Mouse (Mus musculus) 3T3-L1 (cell line): Measurements from ENCODE around the gene Kcnmb3.

ENCODE experiments used
- DNase-seq: peaks from one replicate; pipeline ENCODE4 v3.0.0-alpha.2; 2015; ENCODE audit warnings: low read depth, low spot score

Kcnmb3 gene

DNA sequence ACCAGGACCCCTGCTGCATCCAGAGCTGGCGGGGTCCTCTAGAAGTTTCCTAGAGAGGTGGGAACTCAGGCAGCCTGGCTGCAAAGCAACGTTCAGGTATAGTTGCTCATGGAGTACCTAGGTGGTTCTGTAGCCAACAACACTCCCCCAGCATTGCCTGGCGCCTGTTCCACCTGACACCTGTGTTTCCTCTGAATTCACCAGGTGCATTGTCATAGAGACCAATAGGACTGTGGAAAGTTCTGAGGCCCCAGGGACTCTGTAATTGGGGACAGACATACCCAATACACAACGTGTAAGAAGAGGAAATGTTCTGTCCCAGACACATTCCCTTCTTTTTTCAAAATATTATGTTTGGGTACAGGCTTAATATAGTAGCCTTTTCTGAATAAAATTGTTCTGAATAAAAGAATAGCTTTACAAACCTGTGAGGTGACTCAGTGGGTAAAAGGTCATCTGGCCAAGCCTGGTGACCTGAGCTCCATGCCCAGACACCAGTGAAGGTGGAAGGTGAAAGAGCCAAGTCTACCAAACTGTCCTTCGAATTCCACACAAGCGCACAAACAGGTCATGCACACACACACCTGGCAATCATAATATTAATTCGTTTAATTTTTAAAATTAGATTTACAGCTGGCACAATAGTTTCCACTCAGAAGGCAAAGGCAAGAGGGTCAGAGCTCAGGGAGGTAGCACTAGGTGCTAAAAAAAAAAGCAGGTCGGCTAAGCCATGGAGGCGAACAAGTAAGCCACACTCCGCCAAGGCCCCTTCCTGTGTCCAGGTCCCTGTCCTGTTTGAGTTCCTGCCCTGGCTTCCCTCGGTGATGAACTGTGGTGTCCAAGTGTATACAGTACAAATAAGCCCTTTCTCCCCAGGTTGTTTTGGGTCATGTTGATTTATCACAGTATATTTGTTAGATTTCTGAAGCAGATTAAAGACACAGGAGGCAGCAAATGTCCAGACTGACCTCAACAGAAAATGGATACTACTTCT is at the start of gene Kcnmb3:
Gene Kcnmb3, minus strand, starts transcription at position 135 of the 994 bp plus-strand sequence.
- DNase-seq: no peak

DNA sequence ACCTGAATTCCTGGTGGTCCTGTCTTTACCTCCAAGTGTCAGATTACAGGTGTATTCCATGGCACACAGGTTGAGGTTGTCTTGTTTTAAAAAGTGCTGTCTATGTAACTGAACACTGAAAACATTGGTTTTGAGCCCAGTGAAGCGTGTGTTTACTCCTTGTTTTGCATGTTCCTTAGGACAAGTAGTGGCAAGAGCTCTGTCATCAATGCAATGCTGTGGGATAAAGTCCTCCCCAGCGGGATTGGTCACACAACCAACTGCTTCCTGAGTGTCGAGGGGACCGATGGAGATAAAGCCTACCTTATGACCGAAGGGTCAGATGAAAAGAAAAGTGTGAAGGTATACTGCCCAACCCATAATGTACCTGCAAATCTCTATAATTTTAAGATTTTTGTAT is 46.1 kb upstream of the Kcnmb3 start:
- no peak for DNase-seq

DNA sequence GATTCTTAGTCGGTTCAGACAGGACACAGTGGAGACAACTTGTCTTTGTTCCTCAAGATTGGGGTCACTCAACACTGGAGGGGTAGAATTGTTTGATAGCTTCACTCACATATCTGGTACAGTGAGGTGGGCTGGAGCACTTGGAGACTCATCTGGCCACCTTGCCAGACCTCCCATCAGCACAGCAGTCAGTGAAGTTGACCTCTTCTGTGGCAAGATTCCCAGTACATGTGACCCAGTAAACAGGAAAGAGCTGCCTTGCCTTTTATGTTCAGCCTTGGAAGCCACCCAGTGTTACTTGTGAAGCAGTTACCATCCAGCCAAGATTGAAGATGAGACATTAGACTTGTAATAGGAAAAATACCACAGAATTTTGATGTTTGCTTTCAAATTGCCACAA is 45.5 kb upstream of the Kcnmb3 start:
- peak; percentile 46 for DNase-seq

DNA sequence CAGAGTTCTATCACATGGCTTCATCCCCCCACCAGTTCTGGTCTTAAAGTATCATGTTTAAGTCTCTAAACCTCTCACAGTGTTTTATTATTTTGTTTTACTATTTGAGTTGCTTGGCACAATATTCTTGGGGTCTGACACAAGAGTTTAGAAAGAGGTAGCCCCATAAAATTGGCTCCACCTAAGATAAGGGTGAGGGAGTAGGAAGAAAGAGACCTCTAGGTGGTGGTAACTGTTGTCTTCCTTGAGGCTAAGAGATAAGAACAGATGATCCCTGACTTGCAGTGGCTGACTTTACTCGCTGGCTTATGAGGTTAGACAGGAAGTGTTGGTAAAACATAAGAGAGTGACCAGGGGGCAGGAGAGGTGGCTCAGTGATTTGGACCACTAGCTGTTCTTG is 43.7 kb upstream of the Kcnmb3 start:
- DNase-seq: no peak

DNA sequence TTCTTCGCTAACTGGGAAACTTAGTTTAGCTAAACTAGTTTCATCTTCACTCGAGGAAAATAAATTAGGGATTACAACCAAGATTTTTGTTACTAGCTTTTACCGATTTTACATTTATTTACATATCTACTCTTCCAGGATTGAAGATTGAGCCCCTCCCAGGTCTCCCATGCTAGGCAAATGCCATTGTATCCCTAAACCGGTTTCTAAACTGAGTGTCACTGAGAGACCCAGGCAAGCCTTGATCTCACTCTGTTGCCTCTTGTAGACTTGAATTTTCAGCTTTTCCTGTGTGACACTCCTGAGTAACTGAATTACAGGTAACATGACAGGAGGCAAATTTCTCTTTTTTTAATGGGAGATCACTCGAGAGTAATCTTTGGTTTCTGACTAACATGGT is 38.0 kb upstream of the Kcnmb3 start:
- peak; percentile 16 for DNase-seq

DNA sequence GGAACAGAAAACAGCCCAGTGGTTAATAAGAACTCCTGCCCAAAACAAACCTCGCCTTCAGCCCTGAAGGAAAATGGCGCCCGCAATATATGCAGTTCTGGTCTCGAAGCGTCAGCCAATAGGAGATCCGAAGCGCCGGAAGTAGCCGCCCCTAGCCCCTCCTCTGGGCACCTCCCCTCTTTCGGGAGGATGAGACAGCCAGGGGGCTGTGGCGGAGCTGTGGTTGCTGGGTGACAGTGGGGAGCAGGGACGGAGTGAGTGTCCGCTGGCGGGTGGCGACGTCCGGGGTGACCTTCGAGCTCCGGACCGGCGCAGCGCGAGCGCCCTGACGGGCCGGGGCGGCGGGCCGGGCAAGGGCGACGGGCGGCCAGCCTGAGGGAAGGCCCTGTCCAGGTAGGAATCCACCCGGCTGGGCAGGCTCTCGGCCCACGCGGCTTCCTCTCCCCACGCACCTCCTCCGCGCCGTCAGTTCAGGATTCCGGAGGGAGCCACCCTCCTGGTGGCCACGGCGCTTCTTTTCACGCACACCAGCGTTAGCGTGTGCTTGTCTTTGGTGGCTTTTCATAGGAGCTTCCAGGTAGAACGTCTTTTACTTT is 37.4 kb upstream of the Kcnmb3 start, which contains the start of gene Mfn1:
Gene Mfn1, plus strand, starts transcription at position 163 of the 596 bp plus-strand sequence.
- DNase-seq: peak; percentile 98

DNA sequence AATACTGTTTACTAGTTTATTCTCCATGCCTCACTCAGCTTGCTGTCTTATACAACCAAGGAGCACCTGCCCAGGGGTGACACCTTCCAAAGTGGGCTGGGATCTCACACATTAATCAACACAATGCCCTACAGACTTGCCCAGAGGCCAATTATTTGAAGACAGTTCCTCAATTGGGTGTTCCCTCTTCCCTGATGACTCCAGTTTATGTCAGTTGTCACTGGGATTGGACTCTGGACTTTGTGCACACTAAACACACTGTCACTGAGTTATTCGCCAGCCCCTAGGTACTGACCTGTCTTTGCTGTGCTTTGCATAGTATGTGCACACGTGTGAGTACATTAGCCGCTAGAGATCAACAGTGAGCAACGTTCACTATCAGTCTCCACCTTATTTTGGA is 35.1 kb upstream of the Kcnmb3 start:
- no peak for DNase-seq

DNA sequence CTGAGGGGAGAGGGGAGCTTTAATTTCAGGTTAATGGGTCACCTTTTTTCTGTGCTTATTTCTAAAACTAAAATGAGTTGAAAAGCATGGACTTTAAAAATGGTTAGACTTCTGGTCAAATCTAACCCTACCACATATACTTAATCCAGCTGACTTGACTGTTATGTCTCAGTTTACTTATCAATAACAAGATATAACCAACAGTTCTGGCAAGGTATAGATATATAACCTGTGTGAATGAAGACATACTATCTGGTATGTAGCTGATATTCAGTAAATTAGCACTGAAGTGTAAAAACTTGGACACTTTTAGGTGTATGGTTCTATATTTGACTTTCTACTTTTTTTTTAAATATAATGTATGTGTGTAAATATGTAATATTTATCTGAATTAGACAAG is 21.5 kb upstream of the Kcnmb3 start:
- DNase-seq: no peak

DNA sequence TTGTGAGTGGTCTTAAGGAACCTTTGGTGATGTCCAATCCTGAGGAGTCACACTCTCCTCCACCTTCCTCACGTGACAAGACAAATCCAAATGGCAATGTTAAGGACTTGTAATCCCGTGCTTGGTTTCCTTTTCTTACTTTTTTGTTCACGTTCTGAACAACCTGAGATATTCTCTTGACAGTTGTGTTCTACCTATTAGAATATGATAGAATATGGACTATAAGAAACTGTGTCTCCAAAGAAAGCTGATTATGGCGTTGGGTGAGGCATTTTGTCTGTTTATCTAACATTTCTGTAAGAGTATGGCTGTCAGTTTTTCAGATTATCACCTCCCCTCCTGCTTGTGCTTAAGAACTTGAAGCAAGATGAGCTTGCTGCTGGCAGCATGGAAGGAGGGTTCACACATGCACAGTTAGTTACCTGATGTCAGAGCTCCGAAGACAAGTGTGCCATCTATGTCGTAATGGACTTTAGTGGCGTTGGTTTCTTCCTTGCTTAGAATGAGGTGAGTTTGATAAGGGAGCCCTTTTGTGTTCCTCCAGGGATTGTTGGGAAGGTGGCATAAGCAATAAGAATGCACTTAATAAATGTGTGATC is 20.8 kb upstream of the Kcnmb3 start:
- DNase-seq: no peak

DNA sequence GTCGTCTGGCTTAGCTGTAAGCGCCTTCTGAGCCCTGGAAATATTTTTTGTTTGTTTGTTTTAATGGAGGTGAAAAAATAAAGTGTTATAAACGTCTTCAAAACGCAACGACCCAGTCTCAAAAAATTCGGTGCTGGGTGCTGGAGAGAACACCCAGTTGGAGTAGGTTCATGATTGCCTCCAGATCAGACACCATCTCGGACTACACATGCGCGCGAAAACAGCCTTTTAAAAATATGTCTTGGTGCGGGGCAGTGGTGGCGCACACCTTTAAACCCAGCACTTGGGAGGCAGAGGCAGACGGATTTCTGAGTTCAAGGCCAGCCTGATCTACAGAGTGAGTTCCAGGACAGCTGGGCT is 19.1 kb upstream of the Kcnmb3 start:
- DNase-seq: peak; percentile 54

DNA sequence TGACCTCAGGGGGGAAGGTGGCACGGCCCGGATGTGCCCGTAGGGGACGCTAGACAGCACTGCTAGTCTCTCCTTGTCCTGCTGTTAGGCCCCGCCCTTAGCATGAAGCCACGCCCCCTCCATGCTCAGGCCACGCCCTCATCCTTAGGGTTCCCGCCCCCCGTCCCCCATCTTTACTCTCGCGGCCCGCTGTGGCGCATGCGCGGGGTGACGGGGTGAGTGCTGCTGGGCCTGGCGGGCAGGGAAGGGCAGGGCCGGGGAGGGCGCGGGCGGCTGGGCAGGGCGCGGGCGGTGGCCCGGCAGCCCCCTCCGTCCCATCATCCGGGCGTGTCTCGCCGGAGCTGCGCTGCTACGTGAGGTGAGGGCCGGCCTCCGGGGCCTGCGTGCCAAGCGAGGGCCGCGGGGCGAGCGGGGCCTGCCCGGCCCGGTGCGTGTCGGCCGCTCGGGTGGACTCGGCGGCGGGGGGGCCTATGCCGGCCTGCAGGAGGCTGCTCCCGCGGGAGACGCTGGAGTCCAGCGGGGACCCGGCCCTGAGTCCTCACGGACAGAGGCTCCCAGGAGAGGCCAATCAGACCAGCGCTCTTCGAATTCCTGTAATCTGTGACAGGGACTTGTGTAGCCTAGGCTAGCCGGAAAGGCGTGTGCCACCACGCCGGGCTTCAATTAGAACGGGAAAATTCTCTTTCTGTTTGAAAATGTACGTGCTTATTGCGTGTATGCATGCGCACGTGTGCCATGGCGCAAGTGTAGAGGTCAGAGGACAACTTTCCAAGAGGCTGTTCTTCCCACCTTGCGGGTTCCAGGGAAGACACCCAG is 18.6 kb upstream of the Kcnmb3 start:
- DNase-seq: peak; percentile 97

DNA sequence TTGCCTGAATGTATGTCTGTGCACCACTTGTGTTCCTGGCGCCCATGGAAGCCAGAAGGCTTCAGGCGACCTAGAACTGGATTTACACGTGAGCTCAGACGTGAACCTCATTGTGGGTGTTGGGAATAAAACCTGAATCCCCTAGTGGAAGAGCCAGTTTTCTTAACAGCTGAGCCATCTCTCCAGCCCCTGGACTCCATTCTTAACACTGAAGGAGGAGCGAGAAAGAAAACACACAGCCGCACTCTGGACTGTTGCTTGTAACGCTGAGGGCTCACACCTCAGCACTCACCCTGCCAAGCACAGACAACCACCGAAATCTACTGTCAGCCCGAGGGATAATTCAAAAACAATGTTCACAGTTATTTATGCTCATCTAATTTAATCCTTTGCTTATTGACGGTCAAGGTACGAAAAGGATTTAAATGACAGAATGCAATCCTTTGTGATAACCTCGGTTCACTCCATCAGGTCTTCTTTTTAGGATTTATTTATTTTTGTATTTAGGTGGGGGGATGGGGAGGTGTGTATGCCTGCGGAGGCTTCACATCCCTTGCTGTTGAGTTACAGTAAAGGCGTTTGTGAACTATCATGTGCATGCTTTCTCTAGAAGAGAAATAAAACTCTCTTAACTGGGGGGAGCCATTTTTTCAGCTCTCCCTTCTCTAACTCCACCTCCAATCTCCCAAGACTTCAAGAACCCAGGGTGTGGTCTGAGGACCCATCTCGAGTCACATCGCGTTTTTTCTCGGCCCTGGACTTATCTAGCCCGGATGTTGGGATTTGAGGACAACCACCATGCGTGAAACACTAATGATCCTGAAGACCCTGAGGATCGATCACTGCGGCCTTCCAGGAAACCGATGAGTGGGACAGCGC is 17.7 kb upstream of the Kcnmb3 start, which contains the start of gene Zfp639:
Gene Zfp639, plus strand, starts transcription at position 764 of the 879 bp plus-strand sequence.
- peak; percentile 41 for DNase-seq

DNA sequence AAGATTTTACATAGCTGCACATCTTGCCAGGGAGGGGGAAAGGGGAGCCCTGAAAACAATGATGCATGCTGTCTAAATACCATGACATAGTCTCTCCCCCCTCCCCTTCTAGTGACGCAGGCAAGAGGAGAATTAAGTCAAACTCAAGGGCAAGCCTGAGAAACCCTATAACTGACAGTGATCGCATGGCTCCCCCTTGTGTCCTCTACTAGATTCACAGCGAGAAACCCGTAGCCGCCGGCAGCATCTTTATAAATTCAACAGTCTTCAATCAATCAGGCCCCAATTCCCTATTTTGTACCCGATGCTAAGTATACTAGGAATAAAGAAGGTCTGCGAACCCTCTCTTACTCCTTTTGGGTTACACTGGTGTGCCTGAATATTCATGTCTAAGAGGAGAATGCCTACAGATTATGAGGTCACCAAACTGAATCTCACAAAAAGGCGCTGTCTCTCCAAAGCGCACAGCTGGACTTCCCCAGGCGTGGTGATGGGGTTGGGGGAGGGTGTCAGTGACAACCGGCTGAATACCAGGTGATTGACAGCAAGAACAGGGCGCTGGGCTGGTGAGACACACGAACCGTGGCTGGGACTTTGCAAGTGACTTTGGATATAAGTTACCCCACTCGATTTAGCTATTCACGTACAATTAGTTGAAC is 16.8 kb upstream of the Kcnmb3 start:
- DNase-seq: peak; percentile 89

DNA sequence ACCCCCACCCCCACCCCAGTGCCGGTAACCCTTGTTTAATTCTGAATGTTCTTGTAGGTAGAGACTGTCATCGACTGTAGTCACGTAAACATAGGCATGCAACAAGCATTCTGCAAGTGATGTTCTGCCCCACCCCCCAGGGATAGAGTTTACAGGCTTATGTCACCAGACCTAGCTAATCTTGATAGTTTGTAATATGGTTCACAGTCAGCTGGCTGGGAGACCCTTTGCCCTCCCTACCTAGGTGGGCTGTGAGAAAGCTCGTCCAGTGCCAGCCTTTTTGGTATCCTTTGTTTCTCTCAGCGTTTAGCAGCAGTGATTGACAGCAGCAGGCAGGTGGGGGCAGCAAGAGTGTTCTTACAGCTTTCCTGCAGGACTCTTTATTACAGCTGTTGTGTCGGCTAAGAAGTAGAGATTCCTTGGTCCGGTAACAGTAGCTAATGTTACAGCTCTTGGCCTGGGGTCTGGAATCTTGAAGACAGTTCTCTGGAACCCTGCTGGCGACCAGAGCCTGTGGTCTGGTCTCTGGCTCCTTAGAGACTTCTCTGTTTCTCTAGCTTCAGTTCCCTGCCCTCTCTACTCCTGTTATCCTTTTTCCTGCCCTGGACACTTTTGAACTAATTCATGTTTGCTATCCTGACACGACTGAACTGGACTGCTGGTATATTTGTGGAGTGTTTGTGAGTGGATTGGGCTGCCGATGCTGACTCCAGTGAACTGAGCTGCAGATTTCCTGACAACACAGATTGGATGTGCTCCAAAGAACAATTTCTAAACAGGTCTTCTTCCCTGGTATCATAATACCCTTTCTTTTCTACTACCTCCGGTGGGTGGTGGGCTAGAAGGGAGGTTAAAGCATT is 14.6 kb upstream of the Kcnmb3 start:
- no peak for DNase-seq

DNA sequence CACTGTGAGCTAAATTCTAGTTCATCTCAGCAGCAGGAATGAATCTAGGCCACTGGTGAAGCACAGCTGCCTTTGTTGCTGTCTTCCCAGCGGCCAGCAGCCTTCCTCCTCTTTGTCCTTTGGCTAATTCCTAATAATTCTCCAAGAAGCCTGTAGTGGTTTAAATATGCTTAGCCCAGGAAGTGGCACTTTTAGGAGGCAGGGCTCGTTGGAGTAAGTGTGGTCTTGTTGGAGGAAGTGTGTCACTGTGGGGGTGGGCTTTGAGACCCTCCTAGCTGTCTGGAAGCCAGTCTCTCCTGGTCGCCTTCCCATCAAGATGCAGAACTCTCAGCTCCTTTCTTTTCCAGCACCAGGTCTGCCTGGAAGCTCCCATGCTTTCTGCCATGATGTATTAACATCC is 13.8 kb upstream of the Kcnmb3 start:
- DNase-seq: no peak

DNA sequence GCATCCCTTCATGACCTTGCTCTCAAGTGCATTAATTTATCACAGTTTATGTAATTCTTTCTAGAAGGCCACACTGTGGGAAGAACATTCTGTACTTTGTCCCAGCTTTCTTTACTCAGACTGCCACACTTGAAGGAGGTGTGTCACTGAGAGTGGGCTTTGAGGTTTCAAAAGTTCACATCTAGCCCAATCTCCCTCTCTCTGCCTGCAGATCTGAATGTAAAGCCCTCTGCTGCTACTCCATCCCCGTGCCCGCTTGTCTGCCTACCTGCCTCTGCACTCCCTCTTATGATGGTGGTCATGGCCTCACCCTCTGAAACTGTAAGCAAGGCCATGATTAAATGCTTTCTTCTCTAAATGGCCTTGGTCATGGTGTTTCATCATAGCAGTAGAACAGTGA is 8.3 kb upstream of the Kcnmb3 start:
- DNase-seq: no peak

DNA sequence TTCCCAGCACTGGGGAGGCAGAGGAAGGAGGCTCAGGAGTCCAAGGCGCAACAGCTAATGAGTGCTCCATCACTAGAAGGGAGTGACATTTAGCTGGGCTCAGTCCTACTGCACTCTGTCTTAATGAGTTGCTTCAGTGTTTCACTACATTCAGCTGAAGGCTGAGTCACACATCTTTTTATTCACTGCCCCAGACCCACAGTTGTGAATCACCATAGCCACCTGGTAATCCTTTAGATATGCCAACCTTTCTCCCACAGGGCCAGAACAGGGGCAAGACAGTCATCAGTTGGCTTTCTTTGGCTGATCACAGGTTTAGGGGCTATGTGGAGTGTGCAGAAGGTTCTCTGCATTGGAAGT is 4.7 kb upstream of the Kcnmb3 start:
- DNase-seq: peak; percentile 89

DNA sequence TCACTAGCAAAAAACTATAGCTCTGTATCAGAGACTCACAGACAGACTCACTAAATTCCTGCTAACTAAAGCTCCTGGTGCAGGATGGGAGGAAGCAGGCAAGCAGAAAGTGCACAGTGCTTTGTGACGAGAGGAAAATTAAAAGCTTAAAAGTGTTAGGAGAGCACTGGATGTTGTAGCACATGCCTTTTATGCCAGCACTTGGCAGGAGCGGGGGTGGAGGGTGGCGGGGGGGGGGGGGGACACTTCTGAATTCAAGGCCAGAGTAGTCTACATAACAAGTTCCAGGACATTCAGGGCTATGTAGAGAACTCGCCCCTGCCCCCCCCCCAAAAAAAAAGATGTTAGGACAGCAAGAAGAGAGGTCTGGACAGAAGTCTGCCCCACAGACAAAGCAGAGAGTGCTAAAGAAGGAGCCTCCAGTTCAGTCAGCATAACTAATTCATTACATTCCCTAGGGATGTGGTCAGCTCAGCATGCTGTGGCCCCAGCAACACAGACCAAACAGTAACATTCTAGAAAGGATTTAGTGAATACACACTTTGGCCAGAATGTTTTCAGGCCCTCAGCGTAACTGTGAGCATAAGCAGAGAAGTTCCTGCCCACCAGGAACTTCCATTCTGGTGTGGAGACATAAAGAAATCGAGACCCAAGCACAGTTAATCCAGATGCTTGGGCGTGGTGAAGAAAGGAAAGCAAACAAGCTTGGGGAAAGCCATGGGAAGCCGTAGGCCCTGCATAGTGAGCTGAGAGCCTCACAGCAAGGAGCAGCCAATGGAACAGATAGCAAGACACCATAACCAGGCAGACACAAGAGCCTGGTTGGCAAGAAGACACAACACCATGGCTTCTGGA is 4.1 kb upstream of the Kcnmb3 start:
- DNase-seq: peak; percentile 81
